Mouse (Mus musculus) embryonic fibroblast, embryonic 13.5 days (primary cell): Measurements from ENCODE around the gene Otop3. TPM values are rescaled to one million over a fixed set of nuclear protein-coding genes. Genes with fewer than 3 reads are reported as not detected.

Experiments
- H3K27ac ChIP-seq: 2 replicates; pipeline ENCODE4 v1.5.1; 2012; ENCODE audit warnings: low read length, control low read depth, inconsistent platforms; ENCODE audit not compliant: insufficient read depth
- H3K4me1 ChIP-seq: 2 replicates; pipeline ENCODE4 v1.6.1; 2011; ENCODE audit warnings: low read length; ENCODE audit not compliant: control insufficient read depth, insufficient read depth
- H3K4me3 ChIP-seq: 2 replicates; pipeline ENCODE4 v1.5.1; 2011; ENCODE audit warnings: mild to moderate bottlenecking, control low read depth, low read length; ENCODE audit not compliant: insufficient read depth
- CTCF ChIP-seq: IDR thresholded peaks from 2 replicates; pipeline ENCODE4 v1.5.1; 2011; ENCODE audit warnings: mild to moderate bottlenecking, control low read depth, low read length, moderate library complexity, borderline replicate concordance; ENCODE audit not compliant: insufficient read depth
- POLR2A ChIP-seq: IDR thresholded peaks from 2 replicates; pipeline ENCODE4 v1.6.1; 2011; ENCODE audit warnings: low read depth, mild to moderate bottlenecking, control low read depth, low read length, moderate library complexity
- polyA plus RNA-seq: library from polyadenylated mRNA; stranded (reverse); fragments of >200 nt; gene quantifications from 2 replicates; pipeline ENCODE4 v1.2.4, GENCODE M21; 2011; ENCODE audit warnings: low read depth; ENCODE audit not compliant: missing spikeins, insufficient read length

The Otop3 gene
- polyA plus RNA-seq, 1 experiment = not detected

DNA sequence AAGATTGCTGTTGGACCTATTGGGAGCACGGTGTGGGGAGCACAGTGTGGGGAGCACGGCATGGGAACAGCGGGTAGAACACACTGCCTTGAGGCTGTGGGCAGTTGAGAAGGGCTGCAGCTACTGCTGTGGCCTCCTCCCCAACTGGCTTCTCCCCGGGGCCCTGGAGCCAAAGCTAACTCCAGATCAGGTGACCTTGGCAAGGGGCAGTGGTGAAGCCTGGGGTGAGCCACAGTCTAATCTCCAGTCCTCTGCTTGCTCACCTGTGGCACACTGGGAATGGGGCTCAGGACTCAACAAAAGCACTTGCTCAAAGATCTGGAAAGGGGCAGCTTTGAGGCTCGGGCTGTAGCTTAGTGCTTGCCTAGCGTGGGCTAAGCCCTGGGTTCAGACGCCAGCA lies 17.3 kb upstream of the Otop3 start:
- no peak overlapping the region for H3K27ac ChIP-seq
- no peak overlapping the region for H3K4me3 ChIP-seq
- H3K4me1 ChIP-seq = 0 out of 2 replicates have a peak, but pooled peaks cover 4% of the 10 kb centered on the region
- no peak for TF ChIP-seq CTCF
- no peak for TF ChIP-seq POLR2A

DNA sequence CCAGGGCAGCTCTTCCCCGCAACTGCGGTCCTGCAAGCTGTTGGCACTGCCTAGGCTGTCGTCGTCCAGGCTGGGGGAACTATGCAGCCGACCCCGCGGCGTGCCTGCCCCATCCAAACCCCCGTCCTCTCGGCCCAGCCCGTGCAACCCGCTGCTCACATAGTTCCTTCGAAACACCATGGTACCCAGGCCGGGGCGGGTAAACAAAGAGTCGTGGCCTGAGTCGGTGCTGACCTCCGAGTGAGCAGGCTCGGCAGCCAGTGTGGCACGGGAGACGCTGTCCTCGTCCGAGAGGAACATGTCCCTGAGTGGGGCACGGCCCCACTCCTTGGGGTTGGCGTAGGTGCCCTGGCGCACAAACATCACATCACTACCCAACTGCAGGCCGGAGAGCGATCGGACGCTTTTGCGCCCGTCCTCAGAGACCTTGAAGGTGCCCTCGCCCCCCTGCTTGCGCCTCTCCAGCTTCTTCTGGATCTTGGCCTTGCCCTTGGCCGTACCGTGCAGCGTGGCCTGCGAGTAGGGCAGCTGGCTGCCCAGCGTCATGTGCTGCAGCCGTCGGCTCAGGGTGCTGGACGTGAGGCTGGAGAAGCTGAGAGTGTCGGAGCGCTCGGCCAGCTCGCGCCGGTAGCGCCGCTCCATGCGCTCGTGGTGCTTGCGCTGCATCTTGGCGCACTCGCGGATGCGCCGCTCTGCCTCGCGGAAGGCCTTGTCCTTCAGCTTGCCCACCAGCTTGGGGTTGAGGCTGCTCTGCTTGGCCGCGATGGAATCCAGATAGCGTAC lies 16.1 kb upstream of the Otop3 start:
- no peak overlapping the region for H3K4me3 ChIP-seq
- H3K4me1 ChIP-seq = 0 out of 2 replicates have a peak, but pooled peaks cover 4% of the 10 kb centered on the region
- no peak overlapping the region for H3K27ac ChIP-seq
- no peak for TF ChIP-seq POLR2A
- TF ChIP-seq CTCF = no peak

DNA sequence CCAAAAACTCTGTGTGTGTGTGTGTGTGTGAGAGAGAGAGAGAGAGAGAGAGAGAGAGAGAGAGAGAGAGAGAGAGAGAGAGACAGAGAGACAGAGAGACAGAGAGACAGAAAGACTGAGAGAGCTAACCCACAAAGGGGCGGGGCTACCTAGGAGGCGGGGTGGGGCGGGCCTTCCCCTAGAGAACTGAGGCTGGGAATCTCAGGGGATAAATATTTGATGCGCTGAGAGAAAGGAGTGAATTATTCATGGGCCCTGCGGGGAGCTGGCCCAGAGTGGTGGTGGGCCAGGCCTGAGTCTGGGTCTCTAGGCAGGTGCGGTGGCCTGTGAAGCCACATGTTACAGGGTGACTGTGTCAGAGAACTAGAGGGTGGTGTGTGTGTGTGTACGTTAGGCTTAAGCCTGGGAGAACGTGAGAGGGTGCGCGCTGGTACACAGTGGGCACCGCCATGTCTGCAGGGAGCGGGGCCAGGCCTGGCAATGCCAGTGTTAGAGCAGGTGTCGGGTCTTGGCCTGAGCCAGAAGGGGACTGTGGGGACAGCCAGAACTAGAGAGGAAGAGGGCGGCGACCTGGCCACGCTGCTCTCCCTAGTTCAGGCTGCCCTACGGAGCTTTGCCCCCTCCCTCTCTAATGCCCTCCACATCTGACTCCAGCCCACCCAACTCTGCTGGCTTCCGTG lies 14.7 kb upstream of the Otop3 start:
- H3K4me3 ChIP-seq = no peak overlapping the region
- TF ChIP-seq CTCF (no peak), POLR2A (no peak)
- 0 out of 2 replicates have a peak, but pooled peaks cover 4% of the 10 kb centered on the region for H3K4me1 ChIP-seq
- no peak overlapping the region for H3K27ac ChIP-seq

DNA sequence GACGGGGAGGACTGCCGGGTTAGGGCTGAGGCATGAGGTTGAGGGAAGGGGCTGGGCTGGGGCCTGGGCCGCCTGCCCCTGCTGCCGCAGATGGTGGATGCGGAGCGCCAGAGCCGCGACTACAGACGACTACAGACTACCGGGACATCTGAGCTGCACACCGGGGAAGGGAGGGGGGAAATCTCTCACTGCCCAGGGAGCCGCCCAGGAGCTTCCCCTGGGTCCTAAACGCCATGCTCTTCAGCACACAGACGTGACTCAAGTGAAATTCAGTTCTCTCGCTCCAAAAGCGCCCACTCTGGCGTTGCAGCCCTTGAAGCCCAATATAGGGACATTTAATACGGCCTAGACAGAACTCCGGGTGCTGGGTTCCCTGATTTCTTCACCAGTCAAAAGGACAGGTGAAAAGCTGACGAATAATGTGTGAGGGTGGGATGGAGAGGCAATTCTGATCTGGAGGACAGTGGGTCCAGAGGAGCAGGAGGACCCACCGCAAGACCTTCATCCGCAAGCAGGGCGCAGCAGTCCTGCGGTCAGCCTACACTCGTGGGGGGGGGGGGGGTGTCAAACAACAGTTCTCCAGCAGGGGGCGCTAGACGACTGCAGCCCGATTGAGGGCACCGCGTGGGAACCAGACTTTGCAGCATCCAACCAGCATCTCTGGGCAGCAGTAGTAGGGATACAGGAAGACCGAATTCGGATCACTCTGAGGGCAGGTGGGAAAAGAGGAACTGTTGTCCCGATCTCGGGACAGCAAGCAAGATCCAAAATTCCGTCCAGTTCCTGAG lies 12.4 kb upstream of the Otop3 start, which contains the start of gene Ush1g:
Ush1g (minus strand) TSS at position 136 of the 788 bp plus-strand sequence.
- 0 out of 2 replicates have a peak, but pooled peaks cover 4% of the 10 kb centered on the region for H3K4me1 ChIP-seq
- TF ChIP-seq POLR2A (no peak), CTCF (peak; percentile 73)
- no peak within 1 kb of the TSS for H3K27ac ChIP-seq
- H3K4me3 ChIP-seq = no peak within 1 kb of the TSS

DNA sequence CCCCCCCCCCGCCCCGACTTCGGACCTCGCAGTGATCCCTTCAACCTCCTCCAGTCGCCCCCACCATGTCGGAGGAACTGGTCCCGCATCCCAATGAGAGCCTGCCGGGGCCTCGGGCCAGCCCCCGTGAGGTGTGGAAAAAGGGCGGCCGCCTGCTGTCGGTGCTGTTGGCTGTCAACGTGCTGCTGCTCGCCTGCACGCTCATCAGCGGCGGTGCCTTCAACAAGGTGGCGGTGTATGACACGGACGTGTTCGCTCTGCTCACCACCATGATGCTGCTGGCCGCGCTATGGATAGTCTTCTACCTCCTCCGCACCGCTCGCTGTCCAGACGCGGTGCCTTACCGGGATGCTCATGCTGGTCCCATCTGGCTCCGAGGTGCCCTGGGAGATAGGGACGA lies 11.2 kb upstream of the Otop3 start:
- Histone ChIP-seq H3K4me1 (0 out of 2 replicates have a peak, but pooled peaks cover 4% of the 10 kb centered on the region), H3K27ac (no peak overlapping the region), H3K4me3 (no peak overlapping the region)
- TF ChIP-seq CTCF = no peak
- TF ChIP-seq POLR2A = no peak

DNA sequence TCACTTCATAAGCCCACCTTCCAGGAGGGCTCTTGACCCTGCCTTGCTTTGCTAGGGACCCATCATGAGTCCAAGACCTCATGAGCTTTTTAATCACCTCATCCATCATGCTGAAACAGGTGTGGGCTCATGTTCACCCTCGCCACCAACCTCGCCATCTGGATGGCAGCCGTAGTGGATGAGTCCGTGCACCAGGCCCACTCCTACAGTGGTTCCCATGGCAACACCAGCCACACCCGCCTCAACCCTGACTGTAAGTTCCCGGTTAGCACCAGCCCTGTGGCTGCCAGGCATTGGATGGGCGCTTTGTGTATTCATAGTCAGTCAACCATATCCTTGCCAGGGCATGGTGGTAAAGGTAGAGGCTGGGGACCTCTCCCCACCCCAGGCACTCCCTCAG lies 7.8 kb upstream of the Otop3 start:
- H3K4me3 ChIP-seq = no peak overlapping the region
- H3K27ac ChIP-seq = no peak overlapping the region
- no peaks in the 10 kb centered on the region for H3K4me1 ChIP-seq
- TF ChIP-seq POLR2A (no peak), CTCF (no peak)

DNA sequence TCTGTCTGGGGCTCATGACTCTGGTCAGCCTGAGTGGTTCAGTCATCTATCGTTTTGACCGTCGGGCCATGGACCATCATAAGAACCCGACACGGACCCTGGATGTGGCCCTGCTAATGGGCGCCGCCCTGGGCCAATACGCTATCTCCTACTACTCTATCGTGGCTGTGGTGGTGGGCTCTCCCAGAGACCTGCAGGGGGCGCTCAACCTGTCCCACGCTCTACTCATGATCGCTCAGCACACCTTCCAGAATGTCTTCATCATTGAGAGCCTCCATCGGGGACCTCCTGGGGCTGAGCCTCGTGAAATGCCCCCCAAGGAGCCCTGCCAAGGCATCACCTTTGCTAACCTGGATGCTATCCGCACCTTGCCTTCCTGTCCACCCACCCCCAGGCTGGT lies 5.2 kb upstream of the Otop3 start:
- H3K4me1 ChIP-seq = no peaks in the 10 kb centered on the region
- H3K4me3 ChIP-seq = no peak overlapping the region
- H3K27ac ChIP-seq = no peak overlapping the region
- TF ChIP-seq CTCF (no peak), POLR2A (no peak)

DNA sequence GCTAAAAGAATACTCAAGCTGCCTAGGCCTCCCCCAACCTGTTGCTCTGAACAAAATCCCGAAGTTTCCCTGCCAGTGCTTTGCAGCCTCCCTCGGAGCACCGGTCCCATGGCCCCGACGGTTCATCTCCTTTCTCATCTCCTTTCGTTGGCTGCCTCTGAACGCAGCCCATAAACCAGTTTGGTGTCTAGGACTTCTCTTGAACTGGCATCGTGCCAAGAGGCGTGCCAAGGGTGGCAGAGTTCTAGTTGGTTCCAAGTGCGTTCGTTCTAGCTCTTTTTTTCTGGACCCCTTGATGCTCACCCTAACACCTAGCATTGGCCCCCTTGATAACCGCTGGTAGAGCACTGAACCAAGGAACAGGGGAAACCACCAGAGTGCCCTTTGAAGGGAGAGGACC lies 692 bp downstream of the Otop3 start:
- no peak overlapping the region for H3K27ac ChIP-seq
- H3K4me1 ChIP-seq = no peaks in the 10 kb centered on the region
- TF ChIP-seq POLR2A (no peak), CTCF (no peak)
- H3K4me3 ChIP-seq = no peak overlapping the region

DNA sequence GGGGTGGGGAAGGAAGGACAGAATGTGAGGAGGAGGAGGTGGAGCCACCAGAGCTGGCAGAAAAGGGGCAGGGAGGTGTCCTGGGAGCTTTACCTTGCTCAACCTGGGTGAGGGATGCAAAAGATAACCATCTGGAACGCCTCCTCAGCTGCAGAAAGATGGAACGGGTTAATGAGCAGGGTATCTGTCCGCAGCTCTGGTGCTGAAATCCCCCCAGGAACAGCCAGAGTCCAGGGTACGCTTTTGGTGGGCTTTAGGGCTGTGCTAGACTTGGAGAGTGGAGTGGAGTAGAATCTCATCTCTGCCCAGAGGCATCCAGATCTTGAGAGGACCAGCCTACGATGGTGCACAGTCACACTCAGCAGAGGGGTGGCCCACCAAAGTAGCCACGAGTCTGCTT lies 1.6 kb downstream of the Otop3 start:
- no peaks in the 10 kb centered on the region for H3K4me1 ChIP-seq
- TF ChIP-seq CTCF (no peak), POLR2A (no peak)

More for the DNA sequence above, 1.6 kb downstream of the Otop3 start:
- Histone ChIP-seq H3K4me3 (no peak overlapping the region), H3K27ac (no peak overlapping the region)
